Mouse (Mus musculus) megakaryocyte-erythroid progenitor cell, adult 5-6 weeks (primary cell): ENCODE measurements around the gene Lbp. TPM values are rescaled to one million over a fixed set of nuclear protein-coding genes. Genes with fewer than 3 reads are reported as not detected.

Experiments used
- total RNA-seq, 2 experiments: library from RNA; stranded (forward) in 1 of 2; stranded (reverse) in 1 of 2; fragments of 200-1000, 215-1000 nt in 1 of 2; fragments of >200 nt in 1 of 2; fragmentation: Nextera tagmentation in 1 of 2; gene quantifications; 2 replicates each; pipeline ENCODE4 v1.2.3; 2014 to 2017

Lbp gene
- total RNA-seq, 2 experiments from 2014 or later: not detected

Other genes with a start within 250 kb of the Lbp start
- 10.2 and 19.6 TPM in 2 replicates for gene Tgm2, start 160.1 kb upstream of the Lbp start, total RNA-seq (2014; fragmentation: Nextera tagmentation)
- 7.1 and 8.0 TPM in 2 replicates for gene Tgm2, start 160.1 kb upstream of the Lbp start, total RNA-seq (2017)
- gene D630003M21Rik, start 77.3 kb upstream of the Lbp start, total RNA-seq (2014; fragmentation: Nextera tagmentation): not detected in 2 replicates
- not detected in 2 replicates for gene D630003M21Rik, start 77.3 kb upstream of the Lbp start, total RNA-seq (2017)
- not detected in 2 replicates for gene Bpi, start 48.4 kb upstream of the Lbp start, total RNA-seq (2014; fragmentation: Nextera tagmentation)
- 0.50 TPM in 1 of 2 replicates, not detected in the other for gene Bpi, start 48.4 kb upstream of the Lbp start, total RNA-seq (2017)
- not detected in 2 replicates for gene Snhg11, start 69.1 kb downstream of the Lbp start, total RNA-seq (2014; fragmentation: Nextera tagmentation)
- gene Snhg11, start 69.1 kb downstream of the Lbp start, total RNA-seq (2017): not detected in 2 replicates
- gene Ralgapb, start 103.4 kb downstream of the Lbp start, total RNA-seq (2014; fragmentation: Nextera tagmentation): 32.2 and 52.0 TPM in 2 replicates
- 26.3 and 32.6 TPM in 2 replicates for gene Ralgapb, start 103.4 kb downstream of the Lbp start, total RNA-seq (2017)
- gene Adig, start 196.1 kb downstream of the Lbp start, total RNA-seq (2014; fragmentation: Nextera tagmentation): not detected in 2 replicates
- not detected in 2 replicates for gene Adig, start 196.1 kb downstream of the Lbp start, total RNA-seq (2017)
- gene Arhgap40, start 206.3 kb downstream of the Lbp start, total RNA-seq (2014; fragmentation: Nextera tagmentation): not detected in 2 replicates
- not detected in 2 replicates for gene Arhgap40, start 206.3 kb downstream of the Lbp start, total RNA-seq (2017)